Mouse (Mus musculus): ENCODE measurements around the gene Cdc73. TPM values are rescaled to one million over a fixed set of nuclear protein-coding genes. Genes with fewer than 3 reads are reported as not detected.

Cdc73 gene
- total and polyA plus RNA-seq, 3 experiments, result 13.4 to 85.0 (median 21.5) TPM

DNA sequence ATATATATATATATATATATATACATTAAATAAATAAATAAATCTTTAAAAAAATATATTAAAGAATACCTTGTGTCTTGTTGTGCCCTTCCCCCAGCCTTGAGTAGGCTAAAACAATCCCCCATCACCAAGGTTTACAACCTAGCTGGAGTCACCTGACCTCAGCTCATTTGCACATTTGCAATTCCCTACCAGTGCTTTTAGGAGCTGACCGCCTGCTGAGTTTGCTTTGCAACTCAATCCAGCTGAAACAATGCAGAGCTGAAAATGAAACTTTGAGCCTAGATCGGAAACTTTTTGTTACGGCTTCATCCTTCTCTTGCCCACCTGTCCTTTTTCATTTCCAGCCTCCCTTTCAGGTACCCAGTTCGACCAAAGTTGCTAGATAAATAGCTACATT is 29.0 kb upstream of the Cdc73 start:
- DNase-seq (ENCODE audit: extremely low read depth), result no peak
- H3K27me3 ChIP-seq (replicated peaks), result no peaks in the 10 kb centered on the region
- H3K4me2 ChIP-seq (ENCODE audit: insufficient read depth, low read depth, poor library complexity, severe bottlenecking), result peak overlapping the region; percentile 51; the same call in 1 of the 2 replicates
- H3K9me3 ChIP-seq (replicated peaks; ENCODE audit: low read length), result no peaks in the 10 kb centered on the region
- H3K9ac ChIP-seq (ENCODE audit: insufficient read depth, low read depth), result peak overlapping the region; percentile 17; the same call in 1 of the 2 replicates
- H3K4me3 ChIP-seq (replicated peaks in 1 of 3; ENCODE audit: low read depth in 2 of 3, low read length in 2 of 3, poor library complexity in 1 of 3), result peak overlapping the region in 1 of 3 experiments; percentile 18
- H3K27ac ChIP-seq (ENCODE audit: insufficient read depth, low read depth), result no peak overlapping the region
- H3K4me1 ChIP-seq (ENCODE audit: control insufficient read depth in 1 of 2, insufficient read depth in 2 of 2), result no peaks in the 10 kb centered on the region
- no peaks in the 10 kb centered on the region for H3K36me3 ChIP-seq (replicated peaks in 1 of 2; ENCODE audit: control insufficient read depth in 1 of 2, insufficient read depth in 1 of 2, low read length in 1 of 2)
- H3K79me2 ChIP-seq (replicated peaks; ENCODE audit: control insufficient read depth, extremely low read depth, insufficient read depth, poor library complexity, severe bottlenecking), result no peaks in the 10 kb centered on the region
- in situ Hi-C loops (cut with MboI; ENCODE audit: low pct_ligation_motif_present, low pct_unique_long_range_greater_than_20kb, low sequenced_read_pairs), result no loop called here
- TF ChIP-seq ZMIZ1 (IDR thresholded peaks at IDR 0.05; ENCODE audit: low read depth, low read length), result no peak
- no peak for TF ChIP-seq PAX5 (IDR thresholded peaks at IDR 0.05; ENCODE audit: low read length)
- no peak for TF ChIP-seq ETS1 (conservative IDR thresholded peaks at IDR 0.05; ENCODE audit: low read depth, low read length)
- no peak for TF ChIP-seq USF2 (conservative IDR thresholded peaks at IDR 0.05; ENCODE audit: low read depth, low read length)
- peak; percentile 5; the same call in 1 of the 2 replicates for TF ChIP-seq USF1 (IDR thresholded peaks at IDR 0.05; ENCODE audit: low read depth, low read length)
- no peak for TF ChIP-seq NRF1 (IDR thresholded peaks at IDR 0.05; ENCODE audit: low read depth, low read length)
- TF ChIP-seq IRF4 (IDR thresholded peaks at IDR 0.05; ENCODE audit: low read depth, low read length), result 0 out of 2 replicates have a peak, but pooled peaks have one; percentile 15
- TF ChIP-seq ELF1 (IDR thresholded peaks at IDR 0.05; ENCODE audit: low read depth, low read length), result no peak
- no peak for TF ChIP-seq ZNF384 (IDR thresholded peaks at IDR 0.05; ENCODE audit: low read depth, low read length)
- dilution Hi-C loops (cut with MboI; ENCODE audit: extremely low pct_ligation_motif_present, extremely low pct_unique_long_range_greater_than_20kb, low sequenced_read_pairs), result no loop called here

DNA sequence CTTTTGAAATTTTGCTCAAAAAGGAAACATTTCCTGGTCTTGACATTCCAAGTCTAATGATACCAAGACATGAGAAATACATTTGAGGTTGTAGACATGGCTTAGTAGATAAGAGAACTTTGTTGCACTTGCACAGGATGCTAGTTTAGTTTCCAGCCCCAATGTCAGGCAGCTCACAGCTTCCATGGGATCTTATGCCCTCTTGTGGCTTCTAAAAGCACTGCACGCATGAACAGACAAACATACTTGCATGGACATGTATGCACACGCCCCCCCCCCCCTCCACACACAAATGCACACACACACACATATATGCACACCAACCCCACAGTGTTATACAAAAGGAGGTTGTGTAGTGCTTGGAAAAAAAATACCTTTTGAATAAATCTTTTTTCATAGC is 28.2 kb upstream of the Cdc73 start:
- in situ Hi-C loops (cut with MboI; ENCODE audit: low pct_ligation_motif_present, low pct_unique_long_range_greater_than_20kb, low sequenced_read_pairs), result no loop called here
- no peak for TF ChIP-seq MAZ (IDR thresholded peaks at IDR 0.05; ENCODE audit: low read depth, low read length)
- peak; percentile 33 for TF ChIP-seq SMC3 (IDR thresholded peaks at IDR 0.05; ENCODE audit: low read depth, low read length)
- peak; percentile 56 for TF ChIP-seq RAD21 (IDR thresholded peaks at IDR 0.05; ENCODE audit: low read depth, low read length)
- peak; percentile 11 to 62; a peak in 2 of 4 replicates for TF ChIP-seq CTCF (conservative IDR thresholded peaks at IDR 0.05 in 1 of 2, IDR thresholded peaks at IDR 0.05 in 1 of 2; ENCODE audit: low read depth in 2 of 2, low read length in 2 of 2)
- TF ChIP-seq USF2 (conservative IDR thresholded peaks at IDR 0.05; ENCODE audit: low read depth, low read length), result no peak
- no peak for TF ChIP-seq PAX5 (IDR thresholded peaks at IDR 0.05; ENCODE audit: low read length)
- no peak for TF ChIP-seq TBP (conservative IDR thresholded peaks at IDR 0.05; ENCODE audit: low read depth, low read length)
- TF ChIP-seq NELFE (IDR thresholded peaks at IDR 0.05; ENCODE audit: low read depth, low read length), result no peak
- no peak for TF ChIP-seq ZKSCAN1 (IDR thresholded peaks at IDR 0.05; ENCODE audit: borderline replicate concordance, low read depth, low read length)

More for the DNA sequence above, 28.2 kb upstream of the Cdc73 start:
- H3K4me3 ChIP-seq (replicated peaks in 1 of 3; ENCODE audit: low read depth in 2 of 3, low read length in 2 of 3, poor library complexity in 1 of 3), result no peak overlapping the region
- no peaks in the 10 kb centered on the region for H3K36me3 ChIP-seq (replicated peaks in 1 of 2; ENCODE audit: control insufficient read depth in 1 of 2, insufficient read depth in 1 of 2, low read length in 1 of 2)
- H3K9me3 ChIP-seq (replicated peaks; ENCODE audit: low read length), result no peaks in the 10 kb centered on the region
- H3K79me2 ChIP-seq (replicated peaks; ENCODE audit: control insufficient read depth, extremely low read depth, insufficient read depth, poor library complexity, severe bottlenecking), result no peaks in the 10 kb centered on the region
- H3K27me3 ChIP-seq (replicated peaks), result no peaks in the 10 kb centered on the region
- DNase-seq (ENCODE audit: extremely low read depth), result peak; percentile 55
- no peak overlapping the region for H3K27ac ChIP-seq (ENCODE audit: insufficient read depth, low read depth)
- no peak overlapping the region for H3K4me2 ChIP-seq (ENCODE audit: insufficient read depth, low read depth, poor library complexity, severe bottlenecking)
- no peak overlapping the region for H3K9ac ChIP-seq (ENCODE audit: insufficient read depth, low read depth)
- H3K4me1 ChIP-seq (ENCODE audit: control insufficient read depth in 1 of 2, insufficient read depth in 2 of 2), result no peaks in the 10 kb centered on the region
- dilution Hi-C loops (cut with MboI; ENCODE audit: extremely low pct_ligation_motif_present, extremely low pct_unique_long_range_greater_than_20kb, low sequenced_read_pairs), result no loop called here
